Mouse (Mus musculus) spleen, adult 2 months (tissue): ENCODE results near the gene Siglecf.

Experiments used
- CTCF ChIP-seq: fragments of 200-500 bp; IDR thresholded peaks from 2 replicates; pipeline ENCODE4 v1.5.1; 2011; ENCODE audit warnings: mild to moderate bottlenecking, inconsistent platforms; ENCODE audit not compliant: insufficient read depth, insufficient read length, insufficient replicate concordance; ENCODE audit errors: extremely low read depth
- POLR2A ChIP-seq: fragments of 200-500 bp; IDR thresholded peaks from 2 replicates; pipeline ENCODE4 v1.6.1; 2011; ENCODE audit warnings: low read depth, low read length, inconsistent platforms

GRCm38 (mm10) chr7:43407573-43407972, 56.4 kb downstream of the Siglecf start:
- TF ChIP-seq CTCF, result no peak
- no peak for TF ChIP-seq POLR2A
